Mouse (Mus musculus) spleen, adult 2 months (tissue): ENCODE results near the gene D17Wsu92e.

Source experiments
- CTCF ChIP-seq: fragments of 200-500 bp; IDR thresholded peaks from 2 replicates; pipeline ENCODE4 v1.5.1; 2011; ENCODE audit warnings: mild to moderate bottlenecking, inconsistent platforms; ENCODE audit not compliant: insufficient read depth, insufficient read length, insufficient replicate concordance; ENCODE audit errors: extremely low read depth
- POLR2A ChIP-seq: fragments of 200-500 bp; IDR thresholded peaks from 2 replicates; pipeline ENCODE4 v1.6.1; 2011; ENCODE audit warnings: low read depth, low read length, inconsistent platforms

DNA sequence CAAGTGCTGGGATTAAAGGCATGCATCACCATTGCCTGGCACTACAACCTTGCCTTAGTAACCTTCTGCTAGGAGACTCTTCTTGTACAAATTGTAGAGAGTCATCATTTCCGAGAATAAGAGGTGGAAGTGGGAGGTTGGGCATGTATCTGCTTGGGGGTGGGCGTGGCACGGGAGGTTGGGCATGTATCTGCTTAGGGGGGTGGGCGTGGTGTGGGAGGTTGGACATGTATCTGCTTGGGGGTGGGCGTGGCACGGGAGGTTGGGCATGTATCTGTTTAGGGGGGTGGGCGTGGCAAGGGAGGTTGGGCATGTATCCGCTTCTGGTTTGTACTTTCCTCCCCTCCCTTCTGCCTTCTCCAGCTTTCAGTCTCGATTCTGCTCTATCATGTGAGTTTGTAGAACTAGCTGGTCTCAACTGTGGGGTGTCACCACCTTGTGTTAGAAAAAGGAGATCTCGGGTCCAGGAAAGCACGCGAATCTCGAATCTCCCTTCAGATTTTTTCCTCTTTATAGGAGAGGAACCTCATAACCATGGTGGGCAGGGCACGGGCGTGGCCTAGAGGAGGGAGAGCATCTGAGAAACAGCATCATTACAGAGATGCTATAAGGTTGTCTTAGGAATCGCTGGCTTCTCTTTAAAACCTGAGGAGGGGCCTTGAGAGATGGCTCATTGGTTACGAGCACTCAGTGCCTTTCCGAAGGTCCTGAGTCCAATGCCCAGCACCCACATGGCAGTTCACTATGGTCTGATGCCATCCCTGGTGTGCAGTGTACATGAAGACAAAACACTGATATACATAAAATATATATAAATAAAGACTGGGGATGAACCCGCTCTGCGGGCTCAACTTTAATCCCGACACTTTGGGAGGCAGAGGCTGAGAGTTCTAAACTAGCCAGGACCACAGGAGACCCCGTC is 5.8 kb upstream of the D17Wsu92e start:
- no peak; the same call in 1 of the 2 replicates for TF ChIP-seq POLR2A
- TF ChIP-seq CTCF, result no peak
